Mouse (Mus musculus) brain, embryonic 18.5 days (tissue): ENCODE data around the gene Vps45.
"Not testable (repeated sequence)": the region's sequence is repeated elsewhere in the genome, so short reads cannot be mapped to it uniquely, and the experiment has no call there.

ENCODE experiments used
- DNase-seq: peaks from one replicate; pipeline ENCODE4 v3.0.0-alpha.2; 2012; ENCODE audit warnings: low read depth, low spot score

Vps45 gene

DNA sequence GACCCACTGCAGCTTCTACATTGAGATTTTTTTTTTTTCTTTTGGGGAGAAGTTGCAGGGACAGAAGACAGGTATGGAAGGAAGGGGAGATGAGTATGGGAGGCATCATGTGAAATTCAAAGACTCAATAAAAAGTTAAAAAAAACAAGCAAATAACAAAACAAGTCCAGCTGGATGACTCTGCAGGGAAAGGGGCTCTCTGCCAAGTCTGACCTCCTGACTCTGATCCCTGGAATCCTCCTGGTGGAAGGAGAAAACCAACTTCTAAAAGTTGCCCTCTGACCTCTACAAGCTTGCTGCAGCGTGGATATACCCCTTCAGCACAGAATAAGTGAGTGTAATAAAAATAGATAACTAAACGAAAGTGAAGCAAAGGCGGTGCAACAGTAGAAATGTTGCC lies 20.4 kb upstream of the Vps45 start:
- DNase-seq = no peak

DNA sequence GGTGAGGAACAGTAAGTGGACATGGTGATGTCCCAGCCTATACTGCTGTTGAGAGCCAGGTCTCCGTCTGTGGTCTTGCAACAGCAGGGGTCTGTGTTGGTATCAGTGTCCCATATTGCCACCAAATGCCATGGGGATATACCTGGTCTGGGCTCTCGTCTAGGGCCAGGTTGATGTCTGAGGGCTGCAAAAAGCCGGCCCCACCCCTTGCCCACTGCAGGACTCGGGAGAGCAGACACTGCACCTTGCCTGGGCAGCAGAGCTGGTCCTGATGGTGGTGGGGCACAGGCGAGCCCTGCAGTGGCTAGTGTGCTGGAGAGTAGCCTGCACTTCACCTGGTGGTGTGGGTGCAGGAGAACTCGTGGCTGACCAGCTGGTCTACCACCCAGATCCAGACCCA lies 19.8 kb upstream of the Vps45 start:
- no peak for DNase-seq

GRCm38 (mm10) chr3:96072921-96073486 lies 14.7 kb upstream of the Vps45 start:
- no peak for DNase-seq

- DNase-seq = no peak
Measured at GRCm38 (mm10) chr3:96070241-96070640, 12.0 kb upstream of the Vps45 start.

GRCm38 (mm10) chr3:96069542-96069941 lies 11.3 kb upstream of the Vps45 start:
- no peak for DNase-seq

- no peak for DNase-seq
Measured at GRCm38 (mm10) chr3:96069046-96069445, 10.8 kb upstream of the Vps45 start.

GRCm38 (mm10) chr3:96066741-96067140 lies 8.5 kb upstream of the Vps45 start:
- no peak for DNase-seq

DNA sequence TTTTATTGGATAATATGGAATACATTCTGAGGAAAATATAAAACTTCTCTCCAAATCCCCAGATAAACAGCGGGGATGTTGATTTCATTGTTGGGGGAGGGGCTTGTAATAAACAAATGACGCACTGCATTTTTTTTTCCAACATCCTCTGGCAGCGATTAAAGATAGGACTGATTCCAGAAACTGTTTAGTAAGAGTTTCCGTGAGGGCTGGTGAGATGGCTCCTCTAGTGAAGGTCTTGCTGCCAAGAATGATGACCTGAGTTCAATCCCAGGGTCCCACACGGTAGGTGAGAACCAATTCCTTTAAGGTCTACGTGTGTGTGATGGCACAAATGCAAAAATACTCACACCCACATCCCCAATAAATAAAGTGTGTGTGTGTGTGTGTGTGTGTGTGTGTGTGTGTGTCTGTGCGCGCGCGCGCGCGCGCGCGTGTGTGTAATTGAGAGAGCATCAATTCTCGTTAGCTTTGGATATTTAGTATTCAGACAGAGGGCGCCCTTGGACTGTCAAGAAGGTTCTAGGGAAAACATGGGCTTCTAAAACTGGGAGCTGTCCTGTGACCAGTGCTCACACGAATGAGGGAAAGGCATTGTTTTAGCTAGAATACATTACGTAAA lies 7.6 kb upstream of the Vps45 start:
- peak; percentile 43 for DNase-seq

DNA sequence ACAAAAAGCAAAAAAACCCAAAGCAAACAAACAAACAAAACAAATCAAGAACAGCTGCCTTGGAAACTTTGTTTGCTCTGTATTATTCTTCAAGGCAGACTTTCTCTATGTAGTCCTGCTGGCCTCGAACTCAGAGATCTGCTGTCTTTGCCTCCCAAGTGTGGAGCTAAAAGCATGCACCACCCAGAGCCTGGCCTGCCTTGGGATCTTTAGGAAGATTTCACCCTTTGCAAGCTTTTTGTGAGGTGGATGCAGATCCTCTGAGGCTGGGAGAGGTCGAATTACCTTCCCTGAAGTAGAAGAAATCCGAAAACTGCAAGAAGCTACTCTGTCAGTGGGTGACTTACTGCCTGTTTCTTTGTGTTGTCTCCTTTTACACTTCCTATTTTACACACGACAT lies 6.9 kb upstream of the Vps45 start:
- DNase-seq = no peak

DNA sequence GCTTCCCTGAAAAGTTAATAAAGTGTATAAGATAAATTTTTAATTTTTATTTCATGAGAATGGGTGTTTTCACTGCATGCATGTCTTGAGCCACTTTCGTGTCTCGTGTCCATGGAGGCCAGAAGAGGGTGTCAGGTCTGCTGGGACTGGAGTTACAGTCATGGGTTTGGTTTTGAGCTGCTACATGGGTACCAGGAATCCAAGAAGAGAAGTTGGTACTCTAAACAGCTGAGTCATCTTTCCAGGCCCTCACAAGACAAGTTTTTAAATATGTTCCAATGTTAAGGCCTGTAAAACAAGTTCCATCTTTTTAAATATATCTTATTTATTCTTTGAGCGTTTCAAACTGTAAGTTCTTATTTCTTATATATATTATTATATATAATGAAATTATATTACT lies 6.0 kb upstream of the Vps45 start:
- no peak for DNase-seq

GRCm38 (mm10) chr3:96063299-96063698 lies 5.0 kb upstream of the Vps45 start:
- DNase-seq = no peak

- no peak for DNase-seq
Measured at GRCm38 (mm10) chr3:96060146-96060545, 1.9 kb upstream of the Vps45 start.

- DNase-seq = peak; percentile 75
Measured at GRCm38 (mm10) chr3:96057747-96058204, 490 bp downstream of the Vps45 start.

- no peak for DNase-seq
Measured at GRCm38 (mm10) chr3:96056031-96056430, 2.2 kb downstream of the Vps45 start.

DNA sequence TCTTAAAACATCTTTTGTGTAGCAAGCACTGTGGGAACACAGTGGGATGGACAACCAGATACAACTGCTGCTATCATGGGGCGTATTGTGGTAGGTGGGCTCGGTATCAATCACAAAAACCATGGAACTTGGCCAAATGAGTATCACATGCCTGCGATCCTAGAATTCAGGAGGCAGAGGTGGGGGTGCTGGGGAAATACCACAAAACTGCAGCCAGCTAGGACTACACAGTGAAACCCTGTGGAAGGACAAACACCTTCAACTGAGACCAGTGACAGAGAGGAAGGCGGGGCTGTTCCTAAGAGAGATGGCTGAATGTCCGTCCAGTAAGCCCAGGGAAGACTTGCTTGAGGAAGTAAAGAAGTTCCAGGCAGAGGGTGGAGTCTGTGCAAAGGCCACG lies 3.0 kb downstream of the Vps45 start:
- no peak for DNase-seq

- peak; percentile 10 for DNase-seq
Measured at GRCm38 (mm10) chr3:96051839-96052238, 6.4 kb downstream of the Vps45 start.

- DNase-seq = no peak
Measured at GRCm38 (mm10) chr3:96051186-96051585, 7.1 kb downstream of the Vps45 start.

- DNase-seq = no peak
Measured at GRCm38 (mm10) chr3:96050779-96051178, 7.5 kb downstream of the Vps45 start.

DNA sequence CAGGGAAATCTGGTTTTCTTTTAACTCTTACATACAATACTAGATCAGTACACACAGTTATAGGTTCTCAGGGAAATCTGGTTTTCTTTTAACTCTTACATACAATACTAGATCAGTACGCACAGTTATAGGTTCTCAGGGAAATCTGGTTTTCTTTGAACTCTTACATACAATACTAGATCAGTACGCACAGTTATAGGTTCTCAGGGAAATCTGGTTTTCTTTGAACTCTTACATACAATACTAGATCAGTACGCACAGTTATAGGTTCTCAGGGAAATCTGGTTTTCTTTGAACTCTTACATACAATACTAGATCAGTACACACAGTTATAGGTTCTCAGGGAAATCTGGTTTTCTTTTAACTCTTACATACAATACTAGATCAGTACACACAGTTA lies 13.7 kb downstream of the Vps45 start:
- DNase-seq = not testable (repeated sequence)

DNA sequence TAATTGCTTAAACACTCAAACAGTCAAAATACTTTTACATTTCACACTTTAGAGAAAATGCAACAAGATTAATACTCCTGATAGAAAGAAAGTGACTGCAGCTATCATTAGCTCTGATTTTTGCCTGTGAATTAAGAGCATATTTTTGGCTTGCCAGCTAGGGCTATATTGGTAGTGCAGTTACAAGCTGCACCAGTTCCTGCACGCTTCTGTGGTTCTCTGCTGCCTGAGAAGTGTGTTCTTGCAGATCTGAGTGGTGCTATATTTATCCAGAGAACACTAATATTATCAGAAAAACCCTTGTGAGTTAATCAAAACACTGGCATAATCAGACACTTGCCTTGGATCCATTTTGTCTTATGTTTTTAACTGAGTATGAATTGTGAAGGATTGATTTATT lies 15.2 kb downstream of the Vps45 start:
- DNase-seq = no peak

GRCm38 (mm10) chr3:96041079-96041478 lies 17.2 kb downstream of the Vps45 start:
- DNase-seq = no peak

GRCm38 (mm10) chr3:96040663-96041006 lies 17.6 kb downstream of the Vps45 start:
- no peak for DNase-seq

- DNase-seq = no peak
Measured at GRCm38 (mm10) chr3:96039857-96040662, 18.2 kb downstream of the Vps45 start.
